Mouse (Mus musculus) spleen, adult 2 months (tissue): ENCODE results near the gene C4b. TPM values are rescaled to one million over a fixed set of nuclear protein-coding genes. Genes with fewer than 3 reads are reported as not detected.
"Not testable (repeated sequence)": the region's sequence is repeated elsewhere in the genome, so short reads cannot be mapped to it uniquely, and the experiment has no call there.

Experiments used
- DNase-seq, 2 experiments: peaks; one replicate each; pipeline versions ENCODE4 v3.0.0 to v3.0.0-alpha.2; 2012 to 2021; ENCODE audit warnings: low spot score in 2 of 2, low read depth in 1 of 2
- H3K27ac ChIP-seq: fragments of 200-500 bp; 2 replicates; pipeline ENCODE4 v1.5.1; 2012; ENCODE audit warnings: low read length, inconsistent platforms; ENCODE audit not compliant: insufficient read depth
- H3K27me3 ChIP-seq: fragments of 200-500 bp; 2 replicates; pipeline ENCODE4 v1.6.1; 2012; ENCODE audit warnings: mild to moderate bottlenecking, moderate library complexity, low read length, inconsistent platforms; ENCODE audit not compliant: control insufficient read depth, insufficient read depth
- H3K36me3 ChIP-seq: fragments of 200-500 bp; 2 replicates; pipeline ENCODE4 v1.6.1; 2012; ENCODE audit warnings: mild to moderate bottlenecking, low read length, inconsistent platforms; ENCODE audit not compliant: control insufficient read depth, insufficient read depth
- H3K4me1 ChIP-seq: fragments of 200-500 bp; 2 replicates; pipeline ENCODE4 v1.6.1; 2011; ENCODE audit warnings: inconsistent platforms; ENCODE audit not compliant: control insufficient read depth, insufficient read depth, insufficient read length
- H3K4me3 ChIP-seq: fragments of 200-500 bp; 2 replicates; pipeline ENCODE4 v1.5.1; 2011; ENCODE audit warnings: mild to moderate bottlenecking, inconsistent platforms; ENCODE audit not compliant: insufficient read depth, insufficient read length; ENCODE audit errors: extremely low read depth
- CTCF ChIP-seq: fragments of 200-500 bp; IDR thresholded peaks from 2 replicates; pipeline ENCODE4 v1.5.1; 2011; ENCODE audit warnings: mild to moderate bottlenecking, inconsistent platforms; ENCODE audit not compliant: insufficient read depth, insufficient read length, insufficient replicate concordance; ENCODE audit errors: extremely low read depth
- POLR2A ChIP-seq: fragments of 200-500 bp; IDR thresholded peaks from 2 replicates; pipeline ENCODE4 v1.6.1; 2011; ENCODE audit warnings: low read depth, low read length, inconsistent platforms
- WGBS: fragments of 180-500 bp; shearing (Covaris S2); methylation state at CpG from one replicate; pipeline ENCODE4 v1.1.7; 2018; 5-methylcytosine and 5-hydroxymethylcytosine counted together
- polyA plus RNA-seq: library from polyadenylated mRNA; depleted of rRNA; stranded (reverse); fragments of >200 nt; gene quantifications from 2 replicates; pipeline ENCODE4 v1.2.3, GENCODE M21; 2012

Gene C4b
- polyA plus RNA-seq, 1 experiment, result 68.8 TPM

- not testable (repeated sequence) for H3K27me3 ChIP-seq, DNase-seq, H3K36me3 ChIP-seq, H3K27ac ChIP-seq, H3K4me1 ChIP-seq, H3K4me3 ChIP-seq
- WGBS, result 85% methylated on average over 12 of the region's 12 CpGs
Measured at GRCm38 (mm10) chr17:34729779-34730553, 13.7 kb downstream of the C4b start.

GRCm38 (mm10) chr17:34729155-34729554 is 14.5 kb downstream of the C4b start:
- not testable (repeated sequence) for H3K4me1 ChIP-seq, H3K4me3 ChIP-seq, H3K27ac ChIP-seq, H3K36me3 ChIP-seq, DNase-seq, H3K27me3 ChIP-seq
- 82% methylated on average over 11 of the region's 11 CpGs for WGBS

GRCm38 (mm10) chr17:34727887-34728286 is 15.8 kb downstream of the C4b start:
- DNase-seq, result no peak
- no peaks in the 10 kb centered on the region for H3K27me3 ChIP-seq
- 95% methylated on average over 2 of the region's 2 CpGs for WGBS
- TF ChIP-seq CTCF (no peak), POLR2A (no peak)
- no peaks in the 10 kb centered on the region for H3K4me1 ChIP-seq
- H3K36me3 ChIP-seq, result no peaks in the 10 kb centered on the region
- H3K27ac ChIP-seq, result no peak overlapping the region
- no peak overlapping the region for H3K4me3 ChIP-seq

- no peaks in the 10 kb centered on the region for H3K36me3 ChIP-seq
- DNase-seq, result no peak
- H3K27ac ChIP-seq, result no peak overlapping the region
- no peak for TF ChIP-seq POLR2A
- no peak for TF ChIP-seq CTCF
- no peaks in the 10 kb centered on the region for H3K4me1 ChIP-seq
- 78% methylated on average over 4 of the region's 4 CpGs for WGBS
- no peaks in the 10 kb centered on the region for H3K27me3 ChIP-seq
- no peak overlapping the region for H3K4me3 ChIP-seq
Measured at GRCm38 (mm10) chr17:34723066-34723465, 20.6 kb downstream of the C4b start.

GRCm38 (mm10) chr17:34722238-34722637 is 21.4 kb downstream of the C4b start:
- not testable (repeated sequence) for H3K27ac ChIP-seq, H3K4me3 ChIP-seq, H3K4me1 ChIP-seq, DNase-seq, H3K36me3 ChIP-seq, H3K27me3 ChIP-seq
- WGBS, result 82% methylated on average over 2 of the region's 4 CpGs

- H3K4me1 ChIP-seq, DNase-seq, H3K36me3 ChIP-seq, H3K27me3 ChIP-seq, H3K4me3 ChIP-seq, H3K27ac ChIP-seq: not testable (repeated sequence)
- 82% methylated on average over 8 of the region's 8 CpGs for WGBS
Measured at GRCm38 (mm10) chr17:34719886-34720285, 23.8 kb downstream of the C4b start.

- Histone ChIP-seq H3K36me3 (no peaks in the 10 kb centered on the region), H3K4me1 (no peaks in the 10 kb centered on the region), H3K4me3 (no peak overlapping the region), H3K27me3 (no peaks in the 10 kb centered on the region), H3K27ac (no peak overlapping the region)
- no peak for TF ChIP-seq POLR2A
- no peak for TF ChIP-seq CTCF
- DNase-seq, result no peak
- WGBS, result 75% methylated on average over 11 of the region's 11 CpGs
Measured at GRCm38 (mm10) chr17:34717401-34717800, 26.3 kb downstream of the C4b start.

GRCm38 (mm10) chr17:34716247-34716646 is 27.4 kb downstream of the C4b start:
- no peak overlapping the region for H3K4me3 ChIP-seq
- WGBS, result 86% methylated on average over 15 of the region's 15 CpGs
- no peaks in the 10 kb centered on the region for H3K27me3 ChIP-seq
- TF ChIP-seq POLR2A, result no peak
- TF ChIP-seq CTCF, result no peak
- no peaks in the 10 kb centered on the region for H3K4me1 ChIP-seq
- H3K27ac ChIP-seq, result no peak overlapping the region
- no peak for DNase-seq
- H3K36me3 ChIP-seq, result no peaks in the 10 kb centered on the region

- not testable (repeated sequence) for H3K27me3 ChIP-seq, DNase-seq, H3K4me3 ChIP-seq, H3K36me3 ChIP-seq, H3K4me1 ChIP-seq, H3K27ac ChIP-seq
- WGBS, result 87% methylated on average over 6 of the region's 7 CpGs
Measured at GRCm38 (mm10) chr17:34715451-34715850, 28.2 kb downstream of the C4b start.

- H3K4me1 ChIP-seq, H3K27ac ChIP-seq, H3K4me3 ChIP-seq, H3K27me3 ChIP-seq, DNase-seq, H3K36me3 ChIP-seq: not testable (repeated sequence)
- WGBS, result 68% methylated on average over 5 of the region's 5 CpGs
Measured at GRCm38 (mm10) chr17:34714908-34715445, 28.7 kb downstream of the C4b start.
